Mouse (Mus musculus) cerebellum, adult 2 months (tissue): ENCODE measurements around the gene Sqstm1.

Experiments used
- CTCF ChIP-seq: fragments of 200-500 bp; IDR thresholded peaks from 2 replicates; pipeline ENCODE4 v1.5.1; 2011; ENCODE audit warnings: low read depth, mild to moderate bottlenecking, control low read depth, low read length, moderate library complexity, borderline replicate concordance; ENCODE audit not compliant: insufficient read depth
- POLR2A ChIP-seq: fragments of 200-500 bp; IDR thresholded peaks from 2 replicates; pipeline ENCODE4 v1.6.1; 2011; ENCODE audit warnings: low read length, control low read depth, borderline replicate concordance; ENCODE audit not compliant: insufficient read depth

GRCm38 (mm10) chr11:50227736-50228135 is 17.1 kb upstream of the Sqstm1 start:
- TF ChIP-seq POLR2A (no peak), CTCF (no peak)
